Mouse (Mus musculus) MEL (cell line): Measurements from ENCODE around the gene Otol1. TPM values are rescaled to one million over a fixed set of nuclear protein-coding genes. Genes with fewer than 3 reads are reported as not detected.

Source experiments
- DNase-seq: peaks from one replicate; pipeline ENCODE4 v3.0.0; 2011; ENCODE audit warnings: low read depth, low spot score
- H3K27ac ChIP-seq: 2 replicates; pipeline ENCODE4 v1.5.1; 2012; ENCODE audit warnings: low read depth, mild to moderate bottlenecking, control low read depth, low read length, moderate library complexity; ENCODE audit not compliant: control insufficient read depth
- H3K27me3 ChIP-seq, 2 experiments: fragments of 150-350 bp in 1 of 2; sonication (generic) in 1 of 2; 2 replicates each; pipeline ENCODE4 v1.6.1; 2012; ENCODE audit warnings: low read length in 2 of 2, mild to moderate bottlenecking in 2 of 2, improper control_type of control experiment in 1 of 2, moderate library complexity in 1 of 2; ENCODE audit not compliant: insufficient read depth in 2 of 2, control insufficient read depth in 1 of 2
- H3K36me3 ChIP-seq, 2 experiments: 2 replicates each; pipeline ENCODE4 v1.6.1; 2012 to 2014; ENCODE audit warnings: low read length in 2 of 2, improper control_type of control experiment in 1 of 2, inconsistent platforms in 1 of 2, mild to moderate bottlenecking in 1 of 2; ENCODE audit not compliant: insufficient read depth in 2 of 2, control insufficient read depth in 1 of 2
- H3K4me1 ChIP-seq, 2 experiments: fragments of 150-350 bp in 1 of 2; sonication (generic) in 1 of 2; 2 replicates each; pipeline ENCODE4 v1.6.1; 2012; ENCODE audit warnings: low read length in 2 of 2, improper control_type of control experiment in 1 of 2, mild to moderate bottlenecking in 1 of 2; ENCODE audit not compliant: insufficient read depth in 2 of 2, control insufficient read depth in 1 of 2
- H3K4me3 ChIP-seq, 2 experiments: fragments of 150-350 bp in 1 of 2; sonication (generic) in 1 of 2; 2 replicates each; pipeline ENCODE4 v1.5.1; 2012; ENCODE audit warnings: low read depth in 2 of 2, low read length in 2 of 2, mild to moderate bottlenecking in 2 of 2, moderate library complexity in 2 of 2, control low read depth in 1 of 2, improper control_type of control experiment in 1 of 2; ENCODE audit not compliant: control insufficient read depth in 1 of 2, insufficient read depth in 1 of 2
- H3K79me2 ChIP-seq: 2 replicates; pipeline ENCODE4 v1.6.1; 2012; ENCODE audit warnings: mild to moderate bottlenecking, low read length, moderate library complexity; ENCODE audit not compliant: control insufficient read depth, poor library complexity, insufficient read depth
- H3K9ac ChIP-seq: 2 replicates; pipeline ENCODE4 v1.6.1; 2012; ENCODE audit warnings: low read depth, mild to moderate bottlenecking, control low read depth, low read length, moderate library complexity; ENCODE audit not compliant: control insufficient read depth, poor library complexity, severe bottlenecking
- H3K9me3 ChIP-seq: fragments of 150-350 bp; sonication (generic); replicated peaks from 2 replicates; pipeline ENCODE4 v1.6.1; 2012; ENCODE audit warnings: mild to moderate bottlenecking, low read length, improper control_type of control experiment, moderate library complexity; ENCODE audit not compliant: insufficient read depth
- CHD2 ChIP-seq: IDR thresholded peaks from 2 replicates; pipeline ENCODE4 v1.6.1; 2011; ENCODE audit warnings: low read length, improper control_type of control experiment
- CTCF ChIP-seq, 3 experiments: IDR thresholded peaks in 2 of 3; conservative IDR thresholded peaks in 1 of 3; 2 replicates each; pipeline ENCODE4 v1.5.1; 2011 to 2012; ENCODE audit warnings: low read length in 3 of 3, low read depth in 2 of 3, mild to moderate bottlenecking in 2 of 3, improper control_type of control experiment in 1 of 3, inconsistent platforms in 1 of 3, mixed read lengths in 1 of 3, moderate library complexity in 1 of 3; ENCODE audit not compliant: control insufficient read depth in 1 of 3, insufficient read depth in 1 of 3, poor library complexity in 1 of 3, severe bottlenecking in 1 of 3
- E2F4 ChIP-seq: IDR thresholded peaks from 2 replicates; pipeline ENCODE4 v1.6.1; 2011; ENCODE audit warnings: low read depth, low read length, improper control_type of control experiment, borderline replicate concordance
- EP300 ChIP-seq, 2 experiments: IDR thresholded peaks; 2 replicates each; pipeline ENCODE4 v1.6.1; 2011; ENCODE audit warnings: improper control_type of control experiment in 2 of 2, low read length in 2 of 2, low read depth in 1 of 2, mild to moderate bottlenecking in 1 of 2
- ETS1 ChIP-seq: IDR thresholded peaks from 2 replicates; pipeline ENCODE4 v1.6.1; 2012; ENCODE audit warnings: low read depth, mild to moderate bottlenecking, inconsistent platforms, low read length, improper control_type of control experiment, moderate library complexity
- GABPA ChIP-seq: IDR thresholded peaks from 2 replicates; pipeline ENCODE4 v1.6.1; 2012; ENCODE audit warnings: low read depth, mild to moderate bottlenecking, inconsistent platforms, low read length, improper control_type of control experiment, moderate library complexity
- KAT2A ChIP-seq: conservative IDR thresholded peaks from 2 replicates; pipeline ENCODE4 v1.6.1; 2012; ENCODE audit warnings: low read depth, low read length, improper control_type of control experiment, inconsistent platforms
- MAZ ChIP-seq: IDR thresholded peaks from 2 replicates; pipeline ENCODE4 v1.6.1; 2012; ENCODE audit warnings: low read depth, mild to moderate bottlenecking, inconsistent platforms, low read length, improper control_type of control experiment
- MEF2A ChIP-seq: IDR thresholded peaks from 2 replicates; pipeline ENCODE4 v1.6.1; 2014; ENCODE audit warnings: low read depth, mild to moderate bottlenecking, inconsistent platforms, low read length, improper control_type of control experiment; ENCODE audit not compliant: poor library complexity, insufficient replicate concordance, severe bottlenecking; ENCODE audit errors: extremely low read depth
- RAD21 ChIP-seq: IDR thresholded peaks from 2 replicates; pipeline ENCODE4 v1.6.1; 2011; ENCODE audit warnings: mild to moderate bottlenecking, low read depth, low read length, improper control_type of control experiment
- SMC3 ChIP-seq: IDR thresholded peaks from 2 replicates; pipeline ENCODE4 v1.6.1; 2011; ENCODE audit warnings: low read depth, low read length, improper control_type of control experiment
- TBP ChIP-seq: IDR thresholded peaks from 2 replicates; pipeline ENCODE4 v1.8.0; 2011; ENCODE audit warnings: low read depth, low read length, improper control_type of control experiment
- UBTF ChIP-seq: IDR thresholded peaks from 2 replicates; pipeline ENCODE4 v1.6.1; 2012; ENCODE audit warnings: low read depth, mild to moderate bottlenecking, inconsistent platforms, low read length, improper control_type of control experiment, moderate library complexity, borderline replicate concordance; ENCODE audit not compliant: insufficient read depth
- USF1 ChIP-seq: IDR thresholded peaks from 2 replicates; pipeline ENCODE4 v1.6.1; 2014; ENCODE audit warnings: low read depth, mild to moderate bottlenecking, inconsistent platforms, low read length, improper control_type of control experiment, moderate library complexity
- USF2 ChIP-seq, 2 experiments: IDR thresholded peaks; 2 replicates each; pipeline ENCODE4 v1.6.1; 2011 to 2012; ENCODE audit warnings: improper control_type of control experiment in 2 of 2, low read length in 2 of 2, borderline replicate concordance in 1 of 2, inconsistent platforms in 1 of 2, low read depth in 1 of 2, mild to moderate bottlenecking in 1 of 2; ENCODE audit not compliant: insufficient read depth in 1 of 2
- ZMIZ1 ChIP-seq: IDR thresholded peaks from 2 replicates; pipeline ENCODE4 v1.6.1; 2012; ENCODE audit warnings: low read depth, mild to moderate bottlenecking, inconsistent platforms, low read length, improper control_type of control experiment, moderate library complexity
- ZNF384 ChIP-seq: IDR thresholded peaks from 2 replicates; pipeline ENCODE4 v1.6.1; 2012; ENCODE audit warnings: low read depth, mild to moderate bottlenecking, inconsistent platforms, low read length, improper control_type of control experiment
- polyA plus RNA-seq, 2 experiments: library from polyadenylated mRNA; stranded (reverse) in 1 of 2; unstranded in 1 of 2; fragments of >175 nt in 1 of 2; fragments of >200 nt in 1 of 2; gene quantifications; 2 replicates each; pipeline versions ENCODE4 v1.2.1 to v1.2.4; 2012; ENCODE audit warnings: low replicate concordance in 2 of 2, low read depth in 1 of 2; ENCODE audit not compliant: insufficient read length in 2 of 2, insufficient read depth in 1 of 2, missing spikeins in 1 of 2
- total RNA-seq: library from RNA; depleted of rRNA; stranded (reverse); fragments of 300-350 nt; gene quantifications from 2 replicates; pipeline ENCODE4 v1.2.3, GENCODE M21; 2012

The Otol1 gene
- total and polyA plus RNA-seq, 3 experiments = not detected

GRCm38 (mm10) chr3:70003126-70003764 lies 4.2 kb upstream of the Otol1 start:
- DNase-seq = no peak
- Histone ChIP-seq H3K4me3 (no peak overlapping the region), H3K9ac (no peak overlapping the region), H3K27ac (no peak overlapping the region), H3K79me2 (no peaks in the 10 kb centered on the region), H3K4me1 (no peaks in the 10 kb centered on the region), H3K36me3 (no peaks in the 10 kb centered on the region), H3K9me3 (no peaks in the 10 kb centered on the region), H3K27me3 (no peaks in the 10 kb centered on the region)
- TF ChIP-seq USF2 (IDR thresholded peaks at IDR 0.05; ENCODE audit: borderline replicate concordance in 1 of 2, insufficient read depth in 1 of 2, low read depth in 1 of 2, low read length in 2 of 2) (no peak), CHD2 (no peak), ZNF384 (no peak), UBTF (no peak), MEF2A (no peak), MAZ (no peak), TBP (no peak), E2F4 (no peak), ETS1 (no peak), USF1 (no peak), KAT2A (no peak)

- no peak overlapping the region for H3K27ac ChIP-seq
- no peak for DNase-seq
- no peaks in the 10 kb centered on the region for H3K9me3 ChIP-seq
- H3K36me3 ChIP-seq = no peaks in the 10 kb centered on the region
- no peak overlapping the region for H3K9ac ChIP-seq
- no peaks in the 10 kb centered on the region for H3K4me1 ChIP-seq
- H3K79me2 ChIP-seq = no peaks in the 10 kb centered on the region
- no peak overlapping the region for H3K4me3 ChIP-seq
- TF ChIP-seq USF1 = no peak
- no peak for TF ChIP-seq KAT2A
- peak in 1 of 3 experiments; percentile 24; a peak in 2 of 6 replicates for TF ChIP-seq CTCF (IDR thresholded peaks at IDR 0.05 in 2 of 3, conservative IDR thresholded peaks at IDR 0.05 in 1 of 3; ENCODE audit: control insufficient read depth in 1 of 3, insufficient read depth in 1 of 3, low read depth in 2 of 3, low read length in 3 of 3, poor library complexity in 1 of 3, severe bottlenecking in 1 of 3)
- TF ChIP-seq RAD21 = no peak
- TF ChIP-seq GABPA = no peak
- TF ChIP-seq SMC3 = no peak
- TF ChIP-seq ZMIZ1 = no peak
- TF ChIP-seq EP300 (IDR thresholded peaks at IDR 0.05; ENCODE audit: low read depth in 1 of 2, low read length in 2 of 2) = no peak
- no peaks in the 10 kb centered on the region for H3K27me3 ChIP-seq
Observed at GRCm38 (mm10) chr3:70003955-70004354, 3.5 kb upstream of the Otol1 start.
